Mouse (Mus musculus): ENCODE results near the gene U2surp.

U2surp gene

GRCm38 (mm10) chr9:95511472-95512330 is at the start of gene U2surp:
Gene U2surp (minus strand): TSS chr9:95511996.
- in situ Hi-C loops (cut with MboI), result no loop called here

- in situ Hi-C loops (cut with MboI), result no loop called here
These were observed 48.3 kb upstream of the U2surp start for GRCm38 (mm10) chr9:95559936-95560735.

GRCm38 (mm10) chr9:95559059-95559935 is 47.5 kb upstream of the U2surp start, which contains the start of gene Paqr9:
Gene Paqr9 (plus strand): TSS chr9:95559657.
- in situ Hi-C loops (cut with MboI), result no loop called here

DNA sequence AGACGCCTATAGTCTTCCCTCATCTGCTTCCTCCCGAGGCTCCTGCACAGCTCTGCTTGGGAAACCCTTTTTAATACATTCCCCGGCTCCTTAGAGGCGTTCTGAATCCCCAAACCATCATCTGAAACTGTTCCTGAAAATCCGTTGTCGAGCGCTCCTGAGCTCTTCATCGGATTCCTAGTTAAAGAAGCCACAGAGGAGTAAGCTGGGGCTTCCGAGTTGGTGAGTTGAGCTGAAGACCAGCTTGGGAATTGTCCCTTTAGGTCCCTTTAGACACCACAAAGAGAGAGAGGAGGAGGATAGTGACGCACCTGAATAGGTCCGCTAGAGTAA is 46.9 kb upstream of the U2surp start:
- in situ Hi-C loops (cut with MboI), result no loop called here

DNA sequence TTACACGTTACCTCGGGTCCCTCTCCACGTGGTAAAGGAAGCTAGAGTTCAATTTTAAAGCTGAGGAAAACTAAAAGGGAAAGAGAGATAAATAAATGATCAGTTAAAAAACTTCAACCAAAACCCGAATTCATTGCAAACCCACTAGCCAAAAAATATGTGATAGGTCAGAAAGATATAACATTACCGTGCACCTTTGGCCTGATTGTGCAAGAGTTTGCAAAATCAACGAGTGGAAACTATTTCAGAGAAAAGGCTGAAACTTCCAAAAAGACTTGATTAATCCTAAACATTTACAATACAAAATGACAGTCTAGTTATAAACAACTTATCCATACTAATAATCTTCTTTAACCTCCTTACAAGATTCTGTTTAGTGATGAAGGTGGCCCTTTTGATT is 45.9 kb upstream of the U2surp start:
- in situ Hi-C loops (cut with MboI), result no loop called here

DNA sequence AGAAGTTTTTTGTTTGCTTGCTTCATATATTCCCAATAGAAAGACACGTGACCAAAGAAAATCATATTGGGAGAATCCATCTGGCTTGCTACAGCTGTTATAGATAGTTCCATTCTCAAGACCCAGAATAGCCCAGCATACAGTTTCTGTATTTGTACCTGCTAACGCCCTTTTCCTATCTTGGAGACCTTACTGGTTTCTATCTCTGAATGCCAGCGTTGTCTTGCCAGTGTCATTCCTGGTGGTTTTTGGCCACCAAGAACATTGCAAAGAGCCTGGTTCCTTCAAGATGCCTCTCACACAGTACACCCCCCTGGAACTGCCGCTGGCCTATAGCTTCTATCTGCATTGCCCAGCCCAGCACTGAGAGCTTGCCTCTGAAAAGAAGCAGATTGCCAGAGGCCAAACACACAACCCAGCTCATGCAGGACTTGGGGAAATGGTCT is 44.3 kb upstream of the U2surp start:
- in situ Hi-C loops (cut with MboI), result no loop called here

DNA sequence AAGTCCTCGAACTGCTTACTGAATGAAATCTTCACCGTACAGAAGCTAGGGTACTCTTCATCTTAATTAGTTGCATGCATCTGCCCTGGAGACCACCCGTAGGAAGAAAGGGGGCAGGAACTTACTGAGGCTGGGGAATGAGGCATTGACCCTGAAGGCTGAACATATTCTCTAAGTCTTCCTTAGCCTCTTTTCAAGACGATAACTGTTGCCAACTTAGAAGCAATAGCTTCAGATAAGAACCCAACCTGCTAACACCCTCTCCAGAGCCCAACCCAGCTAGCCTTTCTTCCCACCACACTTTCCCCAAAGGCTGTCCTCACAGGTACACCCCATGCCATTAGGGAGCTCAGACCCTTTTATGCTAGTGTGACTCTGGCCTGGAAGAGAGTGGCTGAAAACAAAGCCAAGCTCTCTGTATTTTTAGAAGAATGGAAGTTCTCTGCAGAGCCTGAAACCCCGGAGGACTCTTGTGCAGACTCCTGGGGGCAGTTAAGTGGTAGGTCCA is 43.5 kb upstream of the U2surp start:
- in situ Hi-C loops (cut with MboI), result no loop called here

DNA sequence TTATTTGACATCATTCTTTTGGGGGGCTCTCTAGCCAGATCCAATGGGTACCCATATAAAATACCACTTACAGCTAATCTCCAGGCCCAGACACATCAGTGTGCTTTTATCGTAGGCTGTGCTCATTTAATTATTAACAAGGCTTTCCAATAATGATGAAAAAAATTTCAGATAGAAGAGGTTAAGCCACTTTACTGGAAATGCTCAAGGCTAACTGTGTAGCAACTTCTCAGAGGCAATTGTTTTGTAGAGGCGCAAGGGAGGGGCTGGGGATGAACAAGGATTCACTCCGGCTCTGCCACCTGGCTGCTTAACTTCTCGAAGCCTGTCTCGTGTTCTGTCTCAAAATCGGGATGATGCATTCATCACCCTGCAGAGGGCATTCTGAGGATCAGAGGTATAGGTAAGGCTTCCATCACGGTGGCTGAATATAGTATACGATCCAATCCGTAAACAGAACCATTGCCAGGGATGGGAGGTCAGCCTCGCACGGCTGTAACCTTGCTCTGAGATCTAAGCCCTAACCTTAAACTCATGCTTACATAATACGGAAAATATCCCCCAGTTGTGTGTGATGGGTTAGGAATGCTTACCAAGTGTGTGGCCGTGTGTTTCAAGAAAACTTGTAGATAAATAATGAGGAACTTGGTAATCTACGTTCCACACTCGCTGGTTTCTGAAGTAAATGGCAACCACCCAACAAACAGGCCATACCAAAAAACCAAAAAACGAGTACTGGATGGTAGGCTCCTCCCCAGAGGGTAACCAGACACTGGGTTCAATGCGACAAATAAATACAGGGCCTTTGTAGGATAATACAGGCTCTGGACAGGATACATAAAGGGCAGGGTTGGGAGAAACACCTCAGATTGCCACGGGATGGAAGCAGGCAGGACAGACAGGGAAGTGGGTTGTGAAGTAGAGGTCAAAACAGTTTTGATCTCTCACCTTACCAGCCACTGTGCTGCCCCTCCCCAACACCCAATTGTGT is 42.7 kb upstream of the U2surp start:
- in situ Hi-C loops (cut with MboI), result no loop called here

DNA sequence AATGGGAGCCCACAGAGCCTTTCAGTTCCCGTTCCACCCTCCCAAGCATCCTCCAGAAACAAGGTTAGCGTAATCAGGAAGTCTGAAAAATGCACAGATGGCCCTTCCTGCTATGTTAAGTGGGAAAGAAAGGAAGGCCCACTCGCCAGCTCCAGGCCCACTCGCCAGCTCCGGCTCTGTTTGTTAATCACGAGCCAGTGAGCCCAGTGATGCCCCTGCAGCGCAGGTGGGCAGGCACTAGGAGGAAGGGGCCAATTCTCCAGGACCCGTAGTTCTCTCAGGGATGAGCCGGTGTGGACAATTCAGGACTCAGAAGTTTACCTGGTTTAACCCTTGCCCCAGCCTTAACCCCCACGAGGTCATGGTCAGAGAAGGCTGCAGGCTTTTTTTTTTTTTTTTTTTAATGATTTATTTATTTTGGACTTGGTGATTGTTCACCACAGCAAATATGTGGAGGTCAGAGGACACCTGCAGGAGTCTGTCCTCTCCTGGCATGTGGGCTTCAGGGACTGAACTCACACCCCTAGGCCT is 40.4 kb upstream of the U2surp start:
- in situ Hi-C loops (cut with MboI), result no loop called here

GRCm38 (mm10) chr9:95550856-95551774 is 39.3 kb upstream of the U2surp start:
- in situ Hi-C loops (cut with MboI), result no loop called here

DNA sequence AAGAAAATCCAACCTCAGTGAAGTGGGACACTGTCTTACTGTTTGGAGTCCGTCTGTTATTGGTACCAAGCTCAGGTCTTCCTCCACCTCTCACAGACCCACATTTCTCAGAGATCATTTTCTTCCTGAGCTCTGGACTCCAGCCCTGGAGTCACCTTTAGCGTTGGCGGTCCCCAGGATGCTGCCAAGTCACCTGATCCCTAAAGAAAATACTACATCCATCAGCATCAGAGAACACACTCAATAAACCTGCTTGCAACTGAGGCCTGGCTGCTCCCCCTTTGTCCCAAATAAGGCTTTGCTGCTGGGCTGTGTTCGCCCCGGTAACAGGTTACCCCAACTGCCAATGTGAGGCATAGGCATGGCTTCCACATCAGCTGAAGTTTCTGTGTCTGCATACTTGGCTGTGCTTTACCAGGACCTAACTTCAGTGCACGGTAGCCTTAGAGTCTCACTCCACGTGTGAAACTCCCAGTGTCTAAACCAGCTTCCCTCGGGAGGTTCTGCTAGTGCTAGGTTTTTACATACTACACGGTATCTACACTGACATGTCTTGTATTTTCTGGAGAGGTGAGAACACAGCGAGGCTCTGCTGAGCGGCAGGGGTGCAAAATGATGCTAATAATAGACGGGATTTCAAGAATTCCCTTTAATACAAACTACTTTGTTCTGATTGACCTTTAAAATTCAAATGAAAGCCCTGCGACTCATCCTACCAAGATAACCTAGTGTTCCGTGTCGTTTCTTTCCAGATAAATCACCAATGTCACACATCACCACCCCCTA is 38.0 kb upstream of the U2surp start:
- in situ Hi-C loops (cut with MboI), result no loop called here

GRCm38 (mm10) chr9:95546679-95547078 is 34.9 kb upstream of the U2surp start:
- in situ Hi-C loops (cut with MboI), result no loop called here

DNA sequence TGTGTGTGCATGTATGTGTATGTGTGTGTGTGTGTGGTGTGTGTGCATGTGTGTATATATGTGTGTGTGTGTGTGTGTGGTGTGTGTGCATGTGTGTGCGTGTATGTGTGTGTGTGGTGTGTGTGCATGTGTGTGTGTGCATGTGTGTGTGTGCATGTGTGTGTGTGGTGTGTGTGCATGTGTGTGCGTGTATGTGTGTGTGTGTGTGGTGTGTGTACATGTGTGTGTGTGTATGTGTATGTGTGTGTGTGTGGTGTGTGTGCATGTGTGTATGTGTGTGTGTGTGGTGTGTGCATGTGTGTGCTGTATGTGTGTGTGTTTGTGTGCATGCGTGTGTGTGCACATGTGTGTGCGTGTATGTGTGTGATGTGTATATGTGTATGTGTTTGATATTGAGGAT is 32.8 kb upstream of the U2surp start:
- in situ Hi-C loops (cut with MboI), result no loop called here

DNA sequence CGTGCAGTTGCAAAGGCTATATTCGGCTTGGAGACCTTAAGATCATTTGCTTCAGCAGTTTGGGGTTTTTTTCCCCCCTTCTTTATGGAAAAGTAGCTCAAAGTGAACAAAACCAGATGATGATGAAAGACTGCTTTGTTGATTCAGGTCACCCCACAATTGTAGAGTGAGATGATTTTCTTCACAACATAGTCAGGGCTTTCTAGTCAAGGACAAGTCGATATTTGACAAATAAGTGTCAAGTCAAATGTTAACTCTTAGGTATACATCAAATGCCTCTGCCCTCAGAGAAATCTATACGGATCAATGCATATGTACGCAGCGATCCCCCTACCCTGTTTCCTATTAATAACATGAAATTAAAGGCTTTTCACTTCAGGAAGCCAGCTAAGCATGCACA is 30.7 kb upstream of the U2surp start:
- in situ Hi-C loops (cut with MboI), result no loop called here

DNA sequence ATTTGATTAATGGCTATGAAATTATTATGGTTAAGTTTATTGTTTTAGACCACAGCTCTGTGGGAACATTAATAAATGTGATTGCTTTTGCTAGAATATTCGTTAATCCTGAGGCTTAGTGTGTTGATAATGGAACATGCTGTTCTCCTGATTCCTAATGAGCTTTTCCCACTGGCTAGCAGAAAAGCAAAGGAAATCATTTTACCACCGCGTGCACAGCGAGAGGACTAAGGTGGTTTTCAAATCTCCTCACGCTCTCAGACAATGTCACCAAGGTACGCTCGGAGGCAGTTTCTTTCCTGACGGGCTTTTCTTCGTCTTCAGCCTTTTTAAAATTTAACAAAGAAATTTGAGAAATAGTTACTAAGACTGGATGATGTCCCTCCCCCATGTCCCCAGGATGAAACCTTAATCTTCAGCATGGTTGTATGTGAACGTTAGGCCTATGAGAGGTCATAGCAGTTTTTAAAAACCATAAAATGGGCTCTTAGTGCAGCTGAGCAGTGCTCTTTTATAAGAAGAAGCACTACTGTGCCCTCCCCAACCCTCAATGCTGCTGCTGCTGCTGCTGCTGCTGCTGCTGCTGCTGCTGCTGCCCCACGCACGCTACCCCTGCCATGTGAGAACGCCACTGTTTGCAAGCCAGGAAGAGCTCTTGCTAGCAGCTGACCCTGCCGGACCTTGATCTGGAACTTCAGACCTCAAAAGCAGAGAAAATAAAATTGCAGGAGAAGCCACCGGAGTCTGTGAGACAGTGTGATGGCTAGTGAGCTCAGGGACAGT is 30.0 kb upstream of the U2surp start:
- in situ Hi-C loops (cut with MboI), result no loop called here

GRCm38 (mm10) chr9:95541208-95541607 is 29.4 kb upstream of the U2surp start:
- in situ Hi-C loops (cut with MboI), result no loop called here

GRCm38 (mm10) chr9:95540487-95540886 is 28.7 kb upstream of the U2surp start:
- in situ Hi-C loops (cut with MboI), result no loop called here
